Comparison of ENCODE assay signal across 12 mouse cellular contexts in genomic region chr15:77887093-77887488, GRCm38 (mm10). TPM values are rescaled to one million over a fixed set of nuclear protein-coding genes. Genes with fewer than 3 reads are reported as not detected.
DNase-seq lines count a peak whose midpoint lies in the region; ATAC-seq lines count a peak whose summit lies in the region.
"Had no signal": no experiment of that assay in that cellular context is flagged by ENCODE, and none has a peak within 500 bp of the region (broad histone marks: within the 10 kb centered on the region; RNA-seq: fewer than 3 reads in every experiment).

No protein-coding gene starts in this region.

- no peaks in the 10 kb centered on the region for H3K27me3 ChIP-seq in kidney, embryonic 16.5 days (ENCODE audit: insufficient read depth, low read length)
- H3K27me3 ChIP-seq in embryonic facial prominence, embryonic 10.5 days (replicated peaks; ENCODE audit: low read depth, poor library complexity, severe bottlenecking) = no peaks in the 10 kb centered on the region
- no peaks in the 10 kb centered on the region for H3K27me3 ChIP-seq in liver, embryonic 11.5 days (replicated peaks; ENCODE audit: control insufficient read depth, insufficient read depth, low read length)
- H3K27me3 ChIP-seq: intestine, embryonic 15.5 days; Patski had no signal

- no peak for ATAC-seq in kidney, embryonic 16.5 days (ENCODE audit: low FRiP score, low TSS enrichment)
- no peak for ATAC-seq in liver, embryonic 11.5 days (replicated peaks; ENCODE audit: low FRiP score)
- ATAC-seq: intestine, embryonic 15.5 days; Patski had no signal

- 58% methylated on average over 1 of the region's 1 CpGs for WGBS in kidney, embryonic 16.5 days
- 60% methylated on average over 1 of the region's 1 CpGs for WGBS in embryonic facial prominence, embryonic 10.5 days
- 30% methylated on average over 1 of the region's 1 CpGs for WGBS in liver, embryonic 11.5 days

- H3K27ac ChIP-seq in kidney, embryonic 16.5 days (ENCODE audit: low read length) = peak overlapping the region; percentile 76; the same call in 1 of the 2 replicates
- peak overlapping the region; percentile 72 for H3K27ac ChIP-seq in embryonic facial prominence, embryonic 10.5 days (replicated peaks)
- no peak overlapping the region; the same call in 1 of the 2 replicates for H3K27ac ChIP-seq in liver, embryonic 11.5 days (ENCODE audit: low read depth, low read length)
- H3K27ac ChIP-seq: limb, embryonic 10.5 days had no signal

- no peak overlapping the region for H3K4me2 ChIP-seq in kidney, embryonic 16.5 days (replicated peaks; ENCODE audit: low read depth, low read length)
- no peak overlapping the region for H3K4me2 ChIP-seq in liver, embryonic 11.5 days
- H3K4me2 ChIP-seq: intestine, embryonic 15.5 days had no signal

- H3K4me1 ChIP-seq in kidney, embryonic 16.5 days (ENCODE audit: insufficient read depth, low read length) = peaks cover 36% of the 10 kb centered on the region
- peaks cover 51% of the 10 kb centered on the region for H3K4me1 ChIP-seq in embryonic facial prominence, embryonic 10.5 days
- H3K4me1 ChIP-seq in liver, embryonic 11.5 days (replicated peaks; ENCODE audit: control insufficient read depth, insufficient read depth, low read length) = peaks cover 36% of the 10 kb centered on the region

- no peaks in the 10 kb centered on the region for H3K36me3 ChIP-seq in kidney, embryonic 16.5 days (ENCODE audit: insufficient read depth, low read length)
- H3K36me3 ChIP-seq in embryonic facial prominence, embryonic 10.5 days (replicated peaks) = no peaks in the 10 kb centered on the region
- no peaks in the 10 kb centered on the region for H3K36me3 ChIP-seq in liver, embryonic 11.5 days (ENCODE audit: control insufficient read depth, insufficient read depth, low read length)
- H3K36me3 ChIP-seq: intestine, embryonic 15.5 days; limb, embryonic 10.5 days had no signal

- peak overlapping the region; percentile 19; the same call in 1 of the 2 replicates for H3K9ac ChIP-seq in kidney, embryonic 16.5 days (replicated peaks; ENCODE audit: low read length)
- H3K9ac ChIP-seq in liver, embryonic 11.5 days (ENCODE audit: low read depth, low read length) = no peak overlapping the region
- H3K9ac ChIP-seq: intestine, embryonic 15.5 days had no signal

- H3K9me3 ChIP-seq in kidney, embryonic 16.5 days (ENCODE audit: low read length) = no peaks in the 10 kb centered on the region
- no peaks in the 10 kb centered on the region for H3K9me3 ChIP-seq in embryonic facial prominence, embryonic 10.5 days
- H3K9me3 ChIP-seq in liver, embryonic 11.5 days (ENCODE audit: control insufficient read depth, low read length) = no peaks in the 10 kb centered on the region
- H3K9me3 ChIP-seq: intestine, embryonic 15.5 days; limb, embryonic 10.5 days had no signal

- DNase-seq in kidney, adult 18-20 months = no peak
- DNase-seq in right cerebral cortex, adult 2 months (ENCODE audit: low spot score in 2 of 2) = peak; percentile 23 to 40
- DNase-seq in right cerebral cortex, postnatal 14 days = no peak
- DNase-seq in embryonic facial prominence, embryonic 10.5 days (ENCODE audit: low spot score) = no peak
- no peak for DNase-seq in liver, embryonic 11.5 days (ENCODE audit: low spot score)
- DNase-seq in cerebellum, adult 9-10 months = no peak
- DNase-seq: adrenal gland, postnatal 25 days; cerebellum, adult 11-12 months had no signal

- no peak overlapping the region for H3K4me3 ChIP-seq in kidney, embryonic 16.5 days (ENCODE audit: low read length)
- no peak overlapping the region for H3K4me3 ChIP-seq in embryonic facial prominence, embryonic 10.5 days
- no peak overlapping the region for H3K4me3 ChIP-seq in liver, embryonic 11.5 days (ENCODE audit: low read depth, low read length)
- H3K4me3 ChIP-seq: intestine, embryonic 15.5 days; limb, embryonic 10.5 days had no signal

RNA-seq across cellular contexts. Expression of gene Txn2, which starts 41.7 kb away (rescaled TPM):
- 275 and 307 TPM in 2 replicates for polyA plus RNA-seq in kidney, embryonic 16.5 days (2015; fragmentation: Nextera tagmentation; extraction: Ambion mirVana)
- polyA plus RNA-seq in embryonic facial prominence, embryonic 10.5 days (2016; fragmentation: Nextera tagmentation; extraction: Ambion mirVana) = 287 and 289 TPM in 2 replicates
- 377 and 390 TPM in 2 replicates for polyA plus RNA-seq in liver, embryonic 11.5 days (2014; fragmentation: Nextera tagmentation; extraction: Ambion mirVana)

RNA-seq across cellular contexts. Expression of gene Myh9, which starts 45.1 kb away (rescaled TPM):
- 55.4 and 64.5 TPM in 2 replicates for polyA plus RNA-seq in kidney, embryonic 16.5 days (2015; fragmentation: Nextera tagmentation; extraction: Ambion mirVana)
- polyA plus RNA-seq in embryonic facial prominence, embryonic 10.5 days (2016; fragmentation: Nextera tagmentation; extraction: Ambion mirVana) = 45.7 and 46.9 TPM in 2 replicates
- 49.8 and 53.0 TPM in 2 replicates for polyA plus RNA-seq in liver, embryonic 11.5 days (2014; fragmentation: Nextera tagmentation; extraction: Ambion mirVana)

Comparison
In these comparisons a context has a peak if more than half of its experiments do, and no peak if none do; other contexts are left out.
1. DNase-seq: peak in right cerebral cortex, adult 2 months (2 of 2); none in kidney, adult 18-20 months (single experiment), right cerebral cortex, postnatal 14 days (single experiment), embryonic facial prominence, embryonic 10.5 days (single experiment), liver, embryonic 11.5 days (single experiment) and cerebellum, adult 9-10 months (single experiment).